Mouse (Mus musculus): ENCODE measurements around the gene Myocos.

DNA sequence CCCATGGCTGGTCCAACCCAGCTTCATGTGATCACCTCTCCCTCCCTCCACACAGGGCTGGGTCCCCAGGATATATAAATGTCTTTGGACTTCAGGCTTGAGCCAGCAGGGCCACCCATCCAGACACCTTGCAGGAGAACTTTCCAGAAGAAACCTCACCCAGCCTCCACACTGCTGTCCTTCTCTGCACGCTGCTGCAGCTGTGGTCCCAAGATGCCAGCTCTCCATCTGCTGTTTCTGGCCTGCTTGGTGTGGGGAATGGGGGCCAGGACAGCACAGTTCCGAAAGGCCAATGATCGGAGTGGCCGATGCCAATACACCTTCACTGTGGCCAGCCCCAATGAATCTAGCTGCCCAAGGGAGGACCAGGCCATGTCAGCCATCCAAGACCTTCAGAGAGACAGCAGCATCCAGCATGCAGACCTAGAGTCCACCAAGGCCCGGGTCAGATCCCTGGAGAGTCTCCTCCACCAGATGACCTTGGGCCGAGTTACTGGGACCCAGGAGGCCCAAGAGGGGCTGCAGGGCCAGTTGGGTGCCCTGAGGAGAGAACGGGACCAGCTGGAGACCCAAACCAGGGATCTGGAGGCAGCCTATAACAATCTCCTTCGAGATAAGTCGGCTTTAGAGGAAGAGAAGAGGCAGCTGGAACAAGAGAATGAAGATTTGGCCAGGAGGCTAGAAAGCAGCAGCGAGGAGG lies 18.8 kb downstream of the Myocos start, which contains the start of gene Myoc:
- TF ChIP-seq CTCF (IDR thresholded peaks at IDR 0.05; ENCODE audit: borderline replicate concordance, extremely low read depth, insufficient read depth, insufficient read length) (no peak), POLR2A (IDR thresholded peaks at IDR 0.05; ENCODE audit: borderline replicate concordance, extremely low read depth, insufficient read depth, insufficient read length, poor library complexity, severe bottlenecking) (no peak)
